Mouse (Mus musculus) MEL (cell line): ENCODE measurements around the gene Lrfn1.

Source experiments
- CTCF ChIP-seq, 3 experiments: IDR thresholded peaks in 2 of 3; conservative IDR thresholded peaks in 1 of 3; 2 replicates each; pipeline ENCODE4 v1.5.1; 2011 to 2012; ENCODE audit warnings: low read length in 3 of 3, low read depth in 2 of 3, mild to moderate bottlenecking in 2 of 3, improper control_type of control experiment in 1 of 3, inconsistent platforms in 1 of 3, mixed read lengths in 1 of 3, moderate library complexity in 1 of 3; ENCODE audit not compliant: control insufficient read depth in 1 of 3, insufficient read depth in 1 of 3, poor library complexity in 1 of 3, severe bottlenecking in 1 of 3
- HCFC1 ChIP-seq: IDR thresholded peaks from 2 replicates; pipeline ENCODE4 v1.6.1; 2012; ENCODE audit warnings: low read depth, mild to moderate bottlenecking, inconsistent platforms, low read length, improper control_type of control experiment, moderate library complexity
- POLR2A ChIP-seq, 2 experiments: IDR thresholded peaks; 2 replicates each; pipeline ENCODE4 v1.6.1; 2011 to 2012; ENCODE audit warnings: low read length in 2 of 2, mild to moderate bottlenecking in 2 of 2, control low read depth in 1 of 2, improper control_type of control experiment in 1 of 2, low read depth in 1 of 2, moderate library complexity in 1 of 2; ENCODE audit not compliant: control insufficient read depth in 1 of 2, insufficient read depth in 1 of 2, poor library complexity in 1 of 2
- POLR2AphosphoS2 ChIP-seq: IDR thresholded peaks from 2 replicates; pipeline ENCODE4 v1.6.1; 2011; ENCODE audit warnings: low read length, improper control_type of control experiment
- USF2 ChIP-seq, 2 experiments: IDR thresholded peaks; 2 replicates each; pipeline ENCODE4 v1.6.1; 2011 to 2012; ENCODE audit warnings: improper control_type of control experiment in 2 of 2, low read length in 2 of 2, borderline replicate concordance in 1 of 2, inconsistent platforms in 1 of 2, low read depth in 1 of 2, mild to moderate bottlenecking in 1 of 2; ENCODE audit not compliant: insufficient read depth in 1 of 2
- ZMIZ1 ChIP-seq: IDR thresholded peaks from 2 replicates; pipeline ENCODE4 v1.6.1; 2012; ENCODE audit warnings: low read depth, mild to moderate bottlenecking, inconsistent platforms, low read length, improper control_type of control experiment, moderate library complexity
- ZNF384 ChIP-seq: IDR thresholded peaks from 2 replicates; pipeline ENCODE4 v1.6.1; 2012; ENCODE audit warnings: low read depth, mild to moderate bottlenecking, inconsistent platforms, low read length, improper control_type of control experiment

- TF ChIP-seq CTCF (IDR thresholded peaks at IDR 0.05 in 2 of 3, conservative IDR thresholded peaks at IDR 0.05 in 1 of 3; ENCODE audit: control insufficient read depth in 1 of 3, insufficient read depth in 1 of 3, low read depth in 2 of 3, low read length in 3 of 3, poor library complexity in 1 of 3, severe bottlenecking in 1 of 3) (peak; percentile 71 to 93 (median 80)), POLR2AphosphoS2 (no peak), ZNF384 (no peak), USF2 (IDR thresholded peaks at IDR 0.05; ENCODE audit: borderline replicate concordance in 1 of 2, insufficient read depth in 1 of 2, low read depth in 1 of 2, low read length in 2 of 2) (no peak), ZMIZ1 (no peak), POLR2A (IDR thresholded peaks at IDR 0.05; ENCODE audit: control insufficient read depth in 1 of 2, insufficient read depth in 1 of 2, low read depth in 1 of 2, low read length in 2 of 2, poor library complexity in 1 of 2) (peak; percentile 25 to 57; a peak in 2 of 4 replicates), HCFC1 (peak; percentile 18; the same call in 1 of the 2 replicates)
These were observed 14.7 kb upstream of the Lrfn1 start, which contains the start of gene Gmfg for GRCm38 (mm10) chr7:28436932-28437570.
